ENCODE assay signal across 8 mouse cellular contexts in genomic region chr14:54430406-54431145, GRCm38 (mm10). TPM values are rescaled to one million over a fixed set of nuclear protein-coding genes. Genes with fewer than 3 reads are reported as not detected.
DNase-seq lines count a peak whose midpoint lies in the region; ATAC-seq and TF ChIP-seq lines count a peak whose summit lies in the region.

No protein-coding gene starts in this region.

- 0 out of 2 replicates have a peak, but pooled peaks cover under 1% of the 10 kb centered on the region for H3K36me3 ChIP-seq in heart, embryonic 11.5 days (ENCODE audit: control insufficient read depth, insufficient read depth, low read length)
- no peaks in the 10 kb centered on the region; the same call in 1 of the 2 replicates for H3K36me3 ChIP-seq in embryonic facial prominence, embryonic 11.5 days (replicated peaks; ENCODE audit: control insufficient read depth, insufficient read depth, low read depth, low read length)
- H3K36me3 ChIP-seq in hindbrain, postnatal 0 days (ENCODE audit: insufficient read depth, low read length), result peaks cover 7% of the 10 kb centered on the region; the same call in 1 of the 2 replicates
- H3K36me3 ChIP-seq in myocyte (ENCODE audit: control insufficient read depth, insufficient read depth), result no peaks in the 10 kb centered on the region

- H3K79me2 ChIP-seq in myocyte (ENCODE audit: control insufficient read depth, insufficient read depth), result peaks cover 58% of the 10 kb centered on the region

- peaks cover 44% of the 10 kb centered on the region for H3K4me1 ChIP-seq in heart, embryonic 11.5 days (ENCODE audit: control insufficient read depth, insufficient read depth, low read length)
- H3K4me1 ChIP-seq in embryonic facial prominence, embryonic 11.5 days (ENCODE audit: control insufficient read depth, insufficient read depth, low read length), result peaks cover 2% of the 10 kb centered on the region
- H3K4me1 ChIP-seq in hindbrain, postnatal 0 days (ENCODE audit: insufficient read depth, low read length), result 0 out of 2 replicates have a peak, but pooled peaks cover 10% of the 10 kb centered on the region
- peaks cover 3% of the 10 kb centered on the region for H3K4me1 ChIP-seq in cerebellum, adult 2 months (ENCODE audit: control insufficient read depth, insufficient read depth, low read length)

- H3K27ac ChIP-seq in heart, embryonic 11.5 days (ENCODE audit: low read depth, low read length), result peak overlapping the region; percentile 96
- peak overlapping the region; percentile 96 for H3K27ac ChIP-seq in embryonic facial prominence, embryonic 11.5 days (replicated peaks; ENCODE audit: low read depth, low read length)
- peak overlapping the region; percentile 92 for H3K27ac ChIP-seq in hindbrain, postnatal 0 days
- H3K27ac ChIP-seq in left cerebral cortex, adult 2 months, result no peak overlapping the region
- H3K27ac ChIP-seq in cerebellum, adult 2 months (ENCODE audit: insufficient read depth, low read length), result no peak overlapping the region

- no peak for ATAC-seq in heart, embryonic 11.5 days (replicated peaks; ENCODE audit: insufficient number of reproducible peaks, low FRiP score, low TSS enrichment)
- ATAC-seq in embryonic facial prominence, embryonic 11.5 days (replicated peaks; ENCODE audit: insufficient number of reproducible peaks, low FRiP score, low TSS enrichment, low read depth), result no peak
- no peak for ATAC-seq in hindbrain, postnatal 0 days

- H3K27me3 ChIP-seq in heart, embryonic 11.5 days (ENCODE audit: control insufficient read depth, insufficient read depth, low read length), result no peaks in the 10 kb centered on the region
- H3K27me3 ChIP-seq in embryonic facial prominence, embryonic 11.5 days (ENCODE audit: control insufficient read depth, insufficient read depth, low read length), result no peaks in the 10 kb centered on the region
- H3K27me3 ChIP-seq in hindbrain, postnatal 0 days (ENCODE audit: insufficient read depth, low read length), result no peaks in the 10 kb centered on the region
- no peaks in the 10 kb centered on the region for H3K27me3 ChIP-seq in myocyte (ENCODE audit: control insufficient read depth, insufficient read depth, insufficient read length)
- peaks cover 9% of the 10 kb centered on the region; the same call in 1 of the 2 replicates for H3K27me3 ChIP-seq in cerebellum, adult 2 months (ENCODE audit: control insufficient read depth, insufficient read depth, low read length)

- 3% methylated on average over 18 of the region's 18 CpGs for WGBS in heart, embryonic 11.5 days (ENCODE audit: insufficient replicate concordance)
- WGBS in embryonic facial prominence, embryonic 11.5 days, result 6% methylated on average over 18 of the region's 18 CpGs
- 14% methylated on average over 18 of the region's 18 CpGs for WGBS in hindbrain, postnatal 0 days
- WGBS in cerebellum, adult 2 months, result 33% methylated on average over 18 of the region's 18 CpGs

- peak overlapping the region; percentile 79 for H3ac ChIP-seq in myocyte (ENCODE audit: control insufficient read depth, insufficient read length)

- intact Hi-C loops in heart, postnatal 25 days (cut with DNase I), result no loop called here
- intact Hi-C loops in left cerebral cortex, adult 2 months (cut with DNase I), result no loop called here

- no peaks in the 10 kb centered on the region for H3K9me3 ChIP-seq in heart, embryonic 11.5 days (replicated peaks; ENCODE audit: control insufficient read depth, low read length)
- no peaks in the 10 kb centered on the region for H3K9me3 ChIP-seq in embryonic facial prominence, embryonic 11.5 days (replicated peaks; ENCODE audit: control insufficient read depth, low read length)
- no peaks in the 10 kb centered on the region for H3K9me3 ChIP-seq in hindbrain, postnatal 0 days (ENCODE audit: low read length)

- TF ChIP-seq CTCF in hindbrain, postnatal 0 days (IDR thresholded peaks at IDR 0.05; ENCODE audit: low read depth), result no peak
- no peak for TF ChIP-seq CTCF in left cerebral cortex, adult 2 months (IDR thresholded peaks at IDR 0.05)
- no peak for TF ChIP-seq CTCF in cerebellum, adult 2 months (IDR thresholded peaks at IDR 0.05; ENCODE audit: borderline replicate concordance, insufficient read depth, low read depth, low read length)

- no peak for TF ChIP-seq POLR2A in myocyte (IDR thresholded peaks at IDR 0.05; ENCODE audit: insufficient read length, low read depth)
- TF ChIP-seq POLR2A in cerebellum, adult 2 months (IDR thresholded peaks at IDR 0.05; ENCODE audit: borderline replicate concordance, insufficient read depth, low read length), result no peak

- DNase-seq in heart, postnatal 25 days (ENCODE audit: low spot score), result no peak
- DNase-seq in embryonic facial prominence, embryonic 11.5 days (ENCODE audit: low spot score), result peak; percentile 44
- no peak for DNase-seq in hindbrain, postnatal 0 days (ENCODE audit: low spot score)
- no peak for DNase-seq in left cerebral cortex, adult 2 months (ENCODE audit: extremely low spot score in 1 of 2, low spot score in 2 of 2)
- DNase-seq in cerebellum, adult 9-11 months, result no peak
- no peak for DNase-seq in cerebellum, adult 2 months

- peak overlapping the region; percentile 82 for H3K4me3 ChIP-seq in heart, embryonic 11.5 days (ENCODE audit: low read depth, low read length)
- H3K4me3 ChIP-seq in embryonic facial prominence, embryonic 11.5 days (ENCODE audit: low read depth, low read length), result peak overlapping the region; percentile 85
- peak overlapping the region; percentile 60 for H3K4me3 ChIP-seq in hindbrain, postnatal 0 days (ENCODE audit: low read length)
- peak overlapping the region; percentile 90 for H3K4me3 ChIP-seq in myocyte
- no peak overlapping the region; the same call in 1 of the 2 replicates for H3K4me3 ChIP-seq in left cerebral cortex, adult 2 months
- no peak overlapping the region for H3K4me3 ChIP-seq in cerebellum, adult 2 months (replicated peaks; ENCODE audit: insufficient read depth, low read depth, low read length)

- H3K9ac ChIP-seq in heart, embryonic 11.5 days (ENCODE audit: low read depth, low read length), result peak overlapping the region; percentile 99
- H3K9ac ChIP-seq in embryonic facial prominence, embryonic 11.5 days (replicated peaks; ENCODE audit: low read length), result peak overlapping the region; percentile 98
- peak overlapping the region; percentile 79; the same call in 1 of the 2 replicates for H3K9ac ChIP-seq in hindbrain, postnatal 0 days (replicated peaks; ENCODE audit: low read length)

- peak overlapping the region; percentile 83 for H3K4me2 ChIP-seq in heart, embryonic 11.5 days
- H3K4me2 ChIP-seq in embryonic facial prominence, embryonic 11.5 days (ENCODE audit: low read depth, low read length), result peak overlapping the region; percentile 56
- peak overlapping the region; percentile 72 for H3K4me2 ChIP-seq in hindbrain, postnatal 0 days (ENCODE audit: low read depth, low read length)
- peak overlapping the region; percentile 85 for H3K4me2 ChIP-seq in myocyte (ENCODE audit: low read depth)

RNA-seq across cellular contexts. Expression of gene Mmp14, which starts 0.8 kb away (rescaled TPM):
- 84.3 and 90.2 TPM in 2 replicates for polyA plus RNA-seq in heart, embryonic 11.5 days (2014; fragmentation: Nextera tagmentation; extraction: Ambion mirVana)
- total RNA-seq in heart, postnatal 25 days (2021), result 10 to 100 TPM; 16.5 to 23.6 TPM
- 91.1 and 93.2 TPM in 2 replicates for polyA plus RNA-seq in embryonic facial prominence, embryonic 11.5 days (2014; fragmentation: Nextera tagmentation; extraction: Ambion mirVana)
- total RNA-seq in hindbrain, postnatal 0 days (2014; rRNA removed), result 50.1 and 53.3 TPM in 2 replicates
- 44.5 and 47.2 TPM in 2 replicates for polyA plus RNA-seq in hindbrain, postnatal 0 days (2015; fragmentation: Nextera tagmentation; extraction: Ambion mirVana)
- polyA plus RNA-seq in myocyte (2012; fragmentation: generic; extraction: Trizol), result 108 TPM
- 10 to 100 TPM; 10.3 to 13.8 TPM for total RNA-seq in left cerebral cortex, adult 2 months (2021)
- polyA plus RNA-seq in cerebellum, adult 2 months (2012; rRNA removed), result 14.9 and 15.9 TPM in 2 replicates

RNA-seq across cellular contexts. Expression of gene Mrpl52, which starts 3.9 kb away (rescaled TPM):
- polyA plus RNA-seq in heart, embryonic 11.5 days (2014; fragmentation: Nextera tagmentation; extraction: Ambion mirVana), result 242 and 250 TPM in 2 replicates
- total RNA-seq in heart, postnatal 25 days (2021), result 100 to 1,000 TPM; 114 to 121 TPM
- polyA plus RNA-seq in embryonic facial prominence, embryonic 11.5 days (2014; fragmentation: Nextera tagmentation; extraction: Ambion mirVana), result 214 and 235 TPM in 2 replicates
- total RNA-seq in hindbrain, postnatal 0 days (2014; rRNA removed), result 113 and 129 TPM in 2 replicates
- 266 and 297 TPM in 2 replicates for polyA plus RNA-seq in hindbrain, postnatal 0 days (2015; fragmentation: Nextera tagmentation; extraction: Ambion mirVana)
- polyA plus RNA-seq in myocyte (2012; fragmentation: generic; extraction: Trizol), result 483 TPM
- 10 to 100 TPM; 78.6 to 79.2 TPM for total RNA-seq in left cerebral cortex, adult 2 months (2021)
- 130 and 136 TPM in 2 replicates for polyA plus RNA-seq in cerebellum, adult 2 months (2012; rRNA removed)

RNA-seq across cellular contexts. Expression of gene Slc7a7, which starts 13.0 kb away (rescaled TPM):
- polyA plus RNA-seq in heart, embryonic 11.5 days (2014; fragmentation: Nextera tagmentation; extraction: Ambion mirVana), result 8.0 TPM in 2 replicates
- total RNA-seq in heart, postnatal 25 days (2021), result 1 to 10 TPM; 7.7 to 7.9 TPM
- polyA plus RNA-seq in embryonic facial prominence, embryonic 11.5 days (2014; fragmentation: Nextera tagmentation; extraction: Ambion mirVana), result 2.9 and 4.6 TPM in 2 replicates
- total RNA-seq in hindbrain, postnatal 0 days (2014; rRNA removed), result 3.7 and 4.5 TPM in 2 replicates
- polyA plus RNA-seq in hindbrain, postnatal 0 days (2015; fragmentation: Nextera tagmentation; extraction: Ambion mirVana), result 3.6 TPM in 2 replicates
- 6.8 TPM for polyA plus RNA-seq in myocyte (2012; fragmentation: generic; extraction: Trizol)
- 1 to 10 TPM; 1.6 to 3.4 TPM for total RNA-seq in left cerebral cortex, adult 2 months (2021)
- 1.4 and 1.5 TPM in 2 replicates for polyA plus RNA-seq in cerebellum, adult 2 months (2012; rRNA removed)

RNA-seq across cellular contexts. Expression of gene Lrp10, which starts 33.4 kb away (rescaled TPM):
- 31.8 and 35.2 TPM in 2 replicates for polyA plus RNA-seq in heart, embryonic 11.5 days (2014; fragmentation: Nextera tagmentation; extraction: Ambion mirVana)
- 10 to 100 TPM; 53.9 to 59.8 TPM for total RNA-seq in heart, postnatal 25 days (2021)
- polyA plus RNA-seq in embryonic facial prominence, embryonic 11.5 days (2014; fragmentation: Nextera tagmentation; extraction: Ambion mirVana), result 13.9 and 16.2 TPM in 2 replicates
- 57.7 and 62.5 TPM in 2 replicates for total RNA-seq in hindbrain, postnatal 0 days (2014; rRNA removed)
- polyA plus RNA-seq in hindbrain, postnatal 0 days (2015; fragmentation: Nextera tagmentation; extraction: Ambion mirVana), result 36.0 and 38.8 TPM in 2 replicates
- polyA plus RNA-seq in myocyte (2012; fragmentation: generic; extraction: Trizol), result 81.8 TPM
- 10 to 100 TPM; 18.9 to 25.0 TPM for total RNA-seq in left cerebral cortex, adult 2 months (2021)
- 48.1 and 48.6 TPM in 2 replicates for polyA plus RNA-seq in cerebellum, adult 2 months (2012; rRNA removed)

RNA-seq across cellular contexts. Expression of gene Rem2, which starts 45.3 kb away (rescaled TPM):
- 2.0 TPM in 2 replicates for polyA plus RNA-seq in heart, embryonic 11.5 days (2014; fragmentation: Nextera tagmentation; extraction: Ambion mirVana)
- total RNA-seq in heart, postnatal 25 days (2021), result not detected
- 6.5 and 8.0 TPM in 2 replicates for polyA plus RNA-seq in embryonic facial prominence, embryonic 11.5 days (2014; fragmentation: Nextera tagmentation; extraction: Ambion mirVana)
- 28.1 and 32.8 TPM in 2 replicates for total RNA-seq in hindbrain, postnatal 0 days (2014; rRNA removed)
- 25.2 and 25.3 TPM in 2 replicates for polyA plus RNA-seq in hindbrain, postnatal 0 days (2015; fragmentation: Nextera tagmentation; extraction: Ambion mirVana)
- polyA plus RNA-seq in myocyte (2012; fragmentation: generic; extraction: Trizol), result 0.20 TPM
- total RNA-seq in left cerebral cortex, adult 2 months (2021), result 1 to 10 TPM; 3.2 to 7.2 TPM
- 13.0 and 14.4 TPM in 2 replicates for polyA plus RNA-seq in cerebellum, adult 2 months (2012; rRNA removed)

Comparison
In these comparisons a context has a peak if more than half of its experiments do, and no peak if none do; other contexts are left out.
1. H3K27ac ChIP-seq: peak in heart, embryonic 11.5 days (single experiment), embryonic facial prominence, embryonic 11.5 days (single experiment) and hindbrain, postnatal 0 days (single experiment); none in left cerebral cortex, adult 2 months (single experiment) and cerebellum, adult 2 months (single experiment).
2. H3K4me3 ChIP-seq: peak in heart, embryonic 11.5 days (single experiment), embryonic facial prominence, embryonic 11.5 days (single experiment), hindbrain, postnatal 0 days (single experiment) and myocyte (single experiment); none in left cerebral cortex, adult 2 months (single experiment) and cerebellum, adult 2 months (single experiment).
3. Peak in every context shown above with its lines, with median percentiles within 50 percentile points of each other: H3K4me2 ChIP-seq and H3K9ac ChIP-seq.